Mouse (Mus musculus) cerebellum, postnatal 36 days (tissue): ENCODE results near the gene Sp6.

Experiments
- DNase-seq, 2 experiments: peaks; one replicate each; pipeline ENCODE4 v3.0.0; 2021 to 2022; ENCODE audit warnings: mixed read lengths in 2 of 2

The Sp6 gene

GRCm38 (mm10) chr11:97025721-97026344 lies 12.6 kb downstream of the Sp6 start:
- peak; percentile 83 to 87 for DNase-seq

DNA sequence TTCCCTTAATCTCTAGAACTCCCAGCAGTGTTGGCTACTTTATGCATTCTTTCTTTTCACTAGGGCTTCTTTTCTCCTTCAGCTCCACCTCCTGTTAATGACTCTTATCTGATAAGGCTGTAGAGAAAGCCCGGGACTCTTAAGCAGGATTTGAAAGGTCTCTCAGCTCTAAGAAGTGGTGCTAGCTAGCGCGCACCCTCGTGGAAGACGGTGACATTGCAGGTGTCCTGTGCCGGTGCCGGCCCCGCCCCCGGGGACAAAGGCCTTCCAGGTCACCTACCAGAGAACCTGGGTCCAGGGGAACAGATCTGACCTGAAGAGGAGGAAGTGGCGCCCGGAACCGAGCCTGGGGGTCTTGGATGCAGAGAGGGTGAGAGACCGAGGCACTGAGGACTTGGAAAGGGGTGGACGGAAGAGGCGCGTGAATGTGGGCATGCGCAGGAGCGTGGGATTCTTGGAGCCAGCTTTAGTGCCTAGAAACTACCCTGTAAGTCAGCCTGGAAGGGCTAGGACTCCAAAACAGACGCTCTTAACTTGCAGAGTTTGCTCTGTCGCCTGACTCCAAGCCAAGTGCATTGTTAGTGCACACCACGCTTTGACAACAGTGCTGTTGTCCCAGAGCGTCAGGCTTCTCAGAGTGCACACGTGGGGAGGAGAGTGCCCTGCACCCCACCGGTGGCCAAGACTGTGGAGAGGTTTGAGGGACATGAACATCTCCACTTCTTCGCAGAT lies 16.7 kb downstream of the Sp6 start, which contains the start of gene Scrn2:
Gene Scrn2, plus strand, starts transcription at position 253 of the 732 bp plus-strand sequence.
- peak; percentile 85 to 87 for DNase-seq

GRCm38 (mm10) chr11:97030426-97030825 lies 17.2 kb downstream of the Sp6 start:
- DNase-seq: no peak

GRCm38 (mm10) chr11:97031977-97032376 lies 18.8 kb downstream of the Sp6 start:
- DNase-seq: no peak

- DNase-seq: no peak
Measured at GRCm38 (mm10) chr11:97032499-97032898, 19.3 kb downstream of the Sp6 start.

GRCm38 (mm10) chr11:97033781-97034180 lies 20.6 kb downstream of the Sp6 start:
- DNase-seq: no peak

GRCm38 (mm10) chr11:97036141-97036540 lies 22.9 kb downstream of the Sp6 start:
- DNase-seq: peak; percentile 47 to 63

DNA sequence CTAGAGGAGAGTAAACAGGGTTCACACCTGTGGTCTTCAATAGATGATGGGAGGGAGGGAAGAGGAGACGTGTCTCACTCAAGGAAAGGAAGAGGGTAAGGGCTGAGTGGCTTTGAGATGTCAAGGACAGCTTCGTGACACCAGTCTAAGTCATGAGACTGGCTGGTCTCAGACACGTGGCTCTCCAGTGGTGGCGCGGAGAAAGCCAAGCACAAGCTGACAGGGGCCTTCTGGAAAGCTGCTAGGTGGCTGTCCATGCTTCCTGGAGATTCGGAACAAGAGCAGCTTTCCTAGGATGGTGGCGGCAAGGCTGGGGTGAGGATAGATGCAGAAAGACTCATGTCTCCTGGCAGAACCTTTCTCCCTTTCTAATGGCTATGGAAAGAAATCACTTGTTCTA lies 25.7 kb downstream of the Sp6 start:
- no peak for DNase-seq

GRCm38 (mm10) chr11:97040301-97041021 lies 27.3 kb downstream of the Sp6 start:
- no peak for DNase-seq

DNA sequence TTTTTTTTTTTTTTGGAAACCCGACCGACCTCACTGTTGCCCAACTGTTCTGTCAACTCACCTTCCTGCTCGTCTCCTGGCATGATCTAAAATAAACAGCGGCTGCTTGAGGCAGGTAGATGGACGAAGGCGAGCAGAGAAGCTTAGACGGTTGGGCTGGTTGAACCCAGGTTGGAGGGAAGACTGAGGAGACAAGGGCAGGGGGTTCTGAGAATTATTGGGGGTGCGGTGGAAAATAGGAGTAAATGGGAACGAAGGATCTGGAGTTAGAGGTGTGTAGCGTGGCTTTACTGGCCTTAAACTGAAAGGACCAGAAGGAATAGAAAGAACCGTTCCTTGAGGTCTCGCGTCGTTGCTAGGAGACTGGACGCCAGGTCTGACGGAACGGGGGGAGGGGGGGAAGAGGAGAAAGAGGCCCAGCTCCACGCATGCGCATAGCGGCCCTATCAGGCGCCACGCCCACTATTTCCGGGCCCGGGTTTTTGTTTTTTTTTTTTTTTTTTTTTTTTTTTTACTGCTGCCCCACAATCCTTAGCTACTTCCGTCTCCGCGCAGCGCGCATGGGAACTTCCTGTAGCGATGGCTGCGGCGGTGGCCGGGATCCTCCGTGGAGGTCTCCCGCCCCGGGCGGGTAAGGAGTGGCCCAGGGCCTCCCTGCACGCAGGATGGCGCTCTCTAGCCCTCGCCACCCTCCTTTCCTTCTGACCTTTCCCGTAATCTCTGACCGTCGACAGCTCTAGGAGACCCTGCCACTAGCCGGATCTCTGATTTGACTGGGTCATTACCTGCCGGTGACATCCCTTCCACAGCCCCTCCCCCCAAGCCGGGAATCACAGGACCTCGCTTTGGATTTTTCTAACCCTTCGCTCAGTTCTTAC lies 28.1 kb downstream of the Sp6 start, which contains the start of the genes Lrrc46 and Mrpl10:
Gene Lrrc46, minus strand, starts transcription at position 386 of the 878 bp plus-strand sequence.
Gene Mrpl10, plus strand, starts transcription at position 539 of the 878 bp plus-strand sequence.
- peak; percentile 86 to 90 for DNase-seq

GRCm38 (mm10) chr11:97044902-97045301 lies 31.7 kb downstream of the Sp6 start:
- DNase-seq: no peak

DNA sequence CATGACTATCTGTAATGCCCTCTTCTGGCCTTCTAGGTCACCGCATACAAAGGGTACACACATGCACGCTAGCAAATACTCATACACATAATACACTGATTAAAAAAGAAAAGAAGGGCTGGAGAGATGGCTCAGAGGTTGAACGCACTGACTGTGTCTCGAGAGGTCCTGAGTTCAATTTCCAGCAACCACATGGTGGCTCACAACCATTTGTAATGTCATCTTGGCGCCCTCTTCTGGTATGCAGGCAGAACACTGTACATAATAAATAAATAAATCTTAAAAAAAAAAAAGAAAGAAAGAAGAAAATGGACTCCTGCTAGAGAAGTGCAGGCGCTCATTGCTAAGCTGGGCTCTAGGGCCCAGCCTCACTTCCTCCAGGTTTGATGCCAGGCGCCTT lies 32.7 kb downstream of the Sp6 start:
- no peak for DNase-seq

DNA sequence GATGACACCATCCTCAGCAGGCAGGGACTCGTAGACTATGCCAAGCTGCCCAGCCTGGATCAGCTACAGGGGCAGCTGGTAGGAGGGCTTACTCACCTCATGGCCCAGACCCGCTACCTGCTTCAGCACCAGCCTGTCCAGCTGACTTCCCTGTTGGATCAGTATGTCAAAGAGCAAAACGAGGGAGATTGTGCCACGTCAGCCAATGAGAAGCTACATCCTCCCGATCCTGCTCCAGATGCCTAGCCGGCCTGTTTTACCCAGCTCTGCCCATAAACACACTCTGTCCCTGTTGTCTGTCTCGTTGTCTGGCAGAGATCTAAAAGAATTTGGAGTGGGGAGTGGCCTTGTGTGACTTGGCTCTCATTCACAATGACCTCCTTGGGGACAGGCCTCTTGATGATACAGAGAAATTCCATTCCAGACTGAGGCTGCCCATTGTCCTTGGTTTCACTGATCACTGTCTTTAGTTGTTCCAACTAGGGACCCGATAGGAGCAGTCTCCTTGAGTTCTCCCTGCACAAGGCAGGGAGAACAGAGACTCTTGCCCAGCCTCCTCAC lies 35.0 kb downstream of the Sp6 start:
- DNase-seq: no peak

DNA sequence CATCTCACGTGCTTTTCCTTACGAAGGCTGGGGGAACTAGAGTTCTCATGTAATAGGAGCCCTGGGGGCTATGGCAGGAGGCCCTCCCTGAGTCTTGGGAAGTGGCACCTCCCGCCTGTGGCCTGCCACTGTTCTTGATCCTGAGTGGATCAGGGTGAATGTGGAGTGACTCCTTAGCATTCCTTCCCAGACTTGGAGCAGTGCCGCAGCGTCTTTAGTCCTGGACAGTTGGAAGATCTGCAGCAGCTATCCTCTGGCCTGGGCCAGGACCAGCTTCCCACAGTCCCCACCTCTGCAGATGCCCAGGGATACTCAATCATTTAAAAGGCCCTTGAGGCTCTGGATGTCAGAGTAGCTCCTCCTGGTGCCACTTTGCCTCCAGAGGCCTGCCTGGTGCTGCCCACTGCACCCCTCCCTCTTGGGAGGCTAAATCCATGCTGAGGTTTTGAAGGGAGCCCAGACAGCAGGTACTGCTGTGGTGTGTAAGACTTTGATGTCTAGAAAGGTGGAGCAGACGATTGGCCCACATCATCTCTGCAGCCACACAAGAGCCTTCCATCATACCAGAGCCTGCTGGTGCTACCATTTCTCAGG lies 36.4 kb downstream of the Sp6 start:
- no peak for DNase-seq

- peak; percentile 66 to 71 for DNase-seq
Measured at GRCm38 (mm10) chr11:97050216-97050943, 37.2 kb downstream of the Sp6 start, which contains the start of gene Osbpl7. TSS of gene Osbpl7 (plus strand) at chr11:97050628.

DNA sequence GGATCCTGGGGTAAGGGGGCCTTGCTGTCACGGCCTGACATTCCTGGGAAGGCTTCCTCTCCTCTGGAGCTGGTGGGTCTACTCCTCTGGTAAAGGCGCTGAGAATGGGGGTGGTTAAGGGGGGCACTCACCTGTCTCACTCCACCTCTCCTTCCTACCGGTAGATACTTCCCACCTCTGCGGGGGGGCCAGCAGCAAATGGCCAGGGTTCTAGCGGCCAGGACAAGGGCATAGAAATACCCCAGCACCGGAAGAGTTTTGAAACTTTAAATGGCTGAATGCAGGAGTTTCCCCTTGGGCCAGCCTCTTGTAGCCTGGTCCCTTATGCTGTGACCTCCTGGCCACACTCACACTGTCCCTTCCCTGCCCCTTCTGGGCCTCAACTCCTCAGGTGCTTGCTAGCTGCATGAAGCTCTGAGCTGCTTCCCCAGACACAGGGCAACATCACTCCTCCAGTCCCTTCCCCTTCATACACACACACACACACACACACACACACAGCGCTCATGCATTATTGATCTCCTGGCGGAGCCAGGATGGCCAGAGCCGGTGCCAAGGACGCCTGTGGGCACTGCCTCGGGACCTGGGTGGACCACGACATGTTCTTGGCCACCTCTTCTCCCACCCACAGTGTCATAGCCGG lies 37.9 kb downstream of the Sp6 start:
- peak in 1 of 2 experiments; percentile 26 for DNase-seq

GRCm38 (mm10) chr11:97052219-97052646 lies 39.0 kb downstream of the Sp6 start:
- DNase-seq: no peak

GRCm38 (mm10) chr11:97063274-97063920 lies 50.2 kb downstream of the Sp6 start:
- DNase-seq: no peak

DNA sequence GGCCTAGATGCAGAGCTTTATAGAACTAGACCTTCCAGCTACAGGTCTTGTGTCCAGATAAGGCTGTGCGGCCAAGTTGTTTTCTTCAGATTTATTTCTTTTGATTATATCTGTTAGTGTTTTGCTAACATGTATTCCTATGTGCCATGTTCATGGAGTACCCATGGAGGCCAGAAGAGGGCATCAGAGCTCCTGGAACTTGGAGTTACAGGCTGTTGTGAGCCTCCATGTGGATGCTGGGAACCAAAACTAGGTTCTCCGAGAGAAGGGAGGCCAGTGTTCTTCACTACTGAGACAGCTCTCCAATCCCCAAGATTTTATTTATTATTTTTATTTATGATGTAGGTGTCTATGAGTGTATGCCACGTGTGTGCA lies 50.7 kb downstream of the Sp6 start:
- DNase-seq: no peak
